Mouse (Mus musculus) hindbrain, embryonic 11.5 days (tissue): ENCODE results near the gene Myh6. TPM values are rescaled to one million over a fixed set of nuclear protein-coding genes. Genes with fewer than 3 reads are reported as not detected.
"Not testable (repeated sequence)": the region's sequence is repeated elsewhere in the genome, so short reads cannot be mapped to it uniquely, and the experiment has no call there.

Source experiments
- ATAC-seq: fragments of 200-750 bp; cut with Nextera tagmentation; 2 replicates; pipeline ENCODE4 v1.8.0; 2017; ENCODE audit warnings: mild to moderate bottlenecking, moderate TSS enrichment, moderate library complexity; ENCODE audit not compliant: low FRiP score
- DNase-seq: peaks from one replicate; pipeline ENCODE4 v3.0.0-alpha.2; 2015; ENCODE audit warnings: low spot score
- H3K27ac ChIP-seq: fragments of 300-500 bp; sonication (generic); 2 replicates; pipeline ENCODE4 v1.5.1; 2014; ENCODE audit warnings: mild to moderate bottlenecking, low read depth, low read length
- H3K27me3 ChIP-seq: fragments of 300-500 bp; sonication (generic); 2 replicates; pipeline ENCODE4 v1.6.1; 2014; ENCODE audit warnings: mild to moderate bottlenecking, low read length, moderate library complexity, mixed read lengths; ENCODE audit not compliant: control insufficient read depth, insufficient read depth
- H3K36me3 ChIP-seq: fragments of 300-500 bp; sonication (generic); 2 replicates; pipeline ENCODE4 v1.6.1; 2014; ENCODE audit warnings: mild to moderate bottlenecking, low read length, moderate library complexity, mixed read lengths; ENCODE audit not compliant: control insufficient read depth, insufficient read depth
- H3K4me1 ChIP-seq: fragments of 300-500 bp; sonication (generic); replicated peaks from 2 replicates; pipeline ENCODE4 v1.6.1; 2014; ENCODE audit warnings: low read length, mixed read lengths; ENCODE audit not compliant: control insufficient read depth, insufficient read depth
- H3K4me2 ChIP-seq: fragments of 300-500 bp; sonication (generic); replicated peaks from 2 replicates; pipeline ENCODE4 v1.6.1; 2014; ENCODE audit warnings: mild to moderate bottlenecking, low read depth, low read length
- H3K4me3 ChIP-seq: fragments of 300-500 bp; sonication (generic); 2 replicates; pipeline ENCODE4 v1.5.1; 2014; ENCODE audit warnings: low read depth, low read length
- H3K9ac ChIP-seq: fragments of 300-500 bp; sonication (generic); 2 replicates; pipeline ENCODE4 v1.6.1; 2014; ENCODE audit warnings: low read depth, low read length
- H3K9me3 ChIP-seq: fragments of 300-500 bp; sonication (generic); 2 replicates; pipeline ENCODE4 v1.6.1; 2016; ENCODE audit warnings: low read length; ENCODE audit not compliant: control insufficient read depth
- WGBS: fragments of 180-500 bp; shearing (Covaris S2); extraction: QIAGEN DNeasy Blood & Tissue Kit; methylation state at CpG from one replicate; pipeline ENCODE4 v1.1.7; 2014; 5-methylcytosine and 5-hydroxymethylcytosine counted together
- polyA plus RNA-seq: library from polyadenylated mRNA; unstranded; fragments of >200 nt; fragmentation: Nextera tagmentation; extraction: Ambion mirVana; gene quantifications from 2 replicates; pipeline ENCODE4 v1.2.1, GENCODE M21; 2014

The Myh6 gene
- polyA plus RNA-seq, 1 experiment from 2014 or later, result 0.34 TPM

- DNase-seq (no peak), ATAC-seq (no peak)
- H3K4me2 ChIP-seq, result no peak overlapping the region
- peaks cover 2% of the 10 kb centered on the region; the same call in 1 of the 2 replicates for H3K4me1 ChIP-seq
- WGBS, result 89% methylated on average over 8 of the region's 8 CpGs
- H3K36me3 ChIP-seq, result no peaks in the 10 kb centered on the region
- H3K27me3 ChIP-seq, result no peaks in the 10 kb centered on the region
- H3K9ac ChIP-seq, result no peak overlapping the region
- H3K27ac ChIP-seq, result no peak overlapping the region
- no peak overlapping the region for H3K4me3 ChIP-seq
- no peaks in the 10 kb centered on the region for H3K9me3 ChIP-seq
Measured at GRCm38 (mm10) chr14:54989886-54990441, 23.2 kb upstream of the Myh6 start.

- ATAC-seq (no peak), DNase-seq (no peak)
- Histone ChIP-seq H3K27me3 (no peaks in the 10 kb centered on the region), H3K9ac (no peak overlapping the region), H3K36me3 (no peaks in the 10 kb centered on the region), H3K27ac (no peak overlapping the region), H3K4me3 (no peak overlapping the region), H3K4me1 (no peaks in the 10 kb centered on the region), H3K4me2 (no peak overlapping the region), H3K9me3 (no peaks in the 10 kb centered on the region)
- WGBS, result 90% methylated on average over 13 of the region's 13 CpGs
Measured at GRCm38 (mm10) chr14:54988882-54989281, 22.2 kb upstream of the Myh6 start.

GRCm38 (mm10) chr14:54988350-54988874 lies 21.7 kb upstream of the Myh6 start:
- not testable (repeated sequence) for H3K4me3 ChIP-seq, H3K27me3 ChIP-seq, H3K4me2 ChIP-seq, H3K36me3 ChIP-seq, ATAC-seq, H3K9ac ChIP-seq, DNase-seq, H3K9me3 ChIP-seq, H3K4me1 ChIP-seq, H3K27ac ChIP-seq
- 85% methylated on average over 9 of the region's 9 CpGs for WGBS

- no peaks in the 10 kb centered on the region for H3K36me3 ChIP-seq
- whole genome bisulfite sequencing, result 95% methylated on average over 7 of the region's 7 CpGs
- H3K4me1 ChIP-seq, result no peaks in the 10 kb centered on the region
- ATAC-seq (no peak), DNase-seq (no peak)
- no peaks in the 10 kb centered on the region for H3K9me3 ChIP-seq
- no peak overlapping the region for H3K27ac ChIP-seq
- no peaks in the 10 kb centered on the region for H3K27me3 ChIP-seq
- H3K4me3 ChIP-seq, result no peak overlapping the region
- no peak overlapping the region for H3K9ac ChIP-seq
- H3K4me2 ChIP-seq, result no peak overlapping the region
Measured at GRCm38 (mm10) chr14:54981934-54982333, 15.2 kb upstream of the Myh6 start.

- Histone ChIP-seq H3K4me2 (no peak overlapping the region), H3K9ac (no peak overlapping the region), H3K9me3 (no peaks in the 10 kb centered on the region), H3K4me1 (no peaks in the 10 kb centered on the region; the same call in 1 of the 2 replicates), H3K36me3 (no peaks in the 10 kb centered on the region), H3K27me3 (no peaks in the 10 kb centered on the region), H3K27ac (no peak overlapping the region), H3K4me3 (no peak overlapping the region)
- ATAC-seq (no peak), DNase-seq (no peak)
- 92% methylated on average over 8 of the region's 8 CpGs for WGBS
Measured at GRCm38 (mm10) chr14:54978664-54979063, 11.9 kb upstream of the Myh6 start.

GRCm38 (mm10) chr14:54976633-54977032 lies 9.9 kb upstream of the Myh6 start, which contains the start of gene Gm17428:
Gene Gm17428 (plus strand): TSS chr14:54976933.
- ATAC-seq (no peak), DNase-seq (no peak)
- Histone ChIP-seq H3K4me3 (no peak within 1 kb of the TSS), H3K27ac (no peak within 1 kb of the TSS), H3K4me2 (no peak within 1 kb of the TSS), H3K27me3 (no peaks in the 10 kb centered on the region), H3K36me3 (no peaks in the 10 kb centered on the region), H3K9me3 (no peaks in the 10 kb centered on the region), H3K4me1 (no peaks in the 10 kb centered on the region; the same call in 1 of the 2 replicates), H3K9ac (no peak within 1 kb of the TSS)
- 69% methylated on average over 1 of the region's 1 CpGs for WGBS

GRCm38 (mm10) chr14:54974068-54974791 lies 7.5 kb upstream of the Myh6 start:
- H3K9me3 ChIP-seq, result no peaks in the 10 kb centered on the region
- WGBS, result 70% methylated on average over 6 of the region's 6 CpGs
- no peak overlapping the region for H3K9ac ChIP-seq
- no peak overlapping the region for H3K4me2 ChIP-seq
- H3K27me3 ChIP-seq, result no peaks in the 10 kb centered on the region
- H3K4me1 ChIP-seq, result no peaks in the 10 kb centered on the region; the same call in 1 of the 2 replicates
- no peak overlapping the region for H3K4me3 ChIP-seq
- no peaks in the 10 kb centered on the region for H3K36me3 ChIP-seq
- no peak for ATAC-seq
- peak; percentile 42 for DNase-seq
- H3K27ac ChIP-seq, result no peak overlapping the region

GRCm38 (mm10) chr14:54972786-54973185 lies 6.1 kb upstream of the Myh6 start:
- H3K4me2 ChIP-seq, H3K4me1 ChIP-seq, H3K9ac ChIP-seq, ATAC-seq, H3K9me3 ChIP-seq, H3K27ac ChIP-seq, DNase-seq, H3K27me3 ChIP-seq, H3K36me3 ChIP-seq, H3K4me3 ChIP-seq: not testable (repeated sequence)
- 89% methylated on average over 7 of the region's 11 CpGs for WGBS

- no peak for ATAC-seq
- Histone ChIP-seq H3K4me3 (no peak overlapping the region), H3K9me3 (no peaks in the 10 kb centered on the region), H3K9ac (no peak overlapping the region), H3K4me1 (no peaks in the 10 kb centered on the region), H3K4me2 (no peak overlapping the region), H3K36me3 (no peaks in the 10 kb centered on the region), H3K27ac (no peak overlapping the region), H3K27me3 (no peaks in the 10 kb centered on the region)
- no peak for DNase-seq
Measured at GRCm38 (mm10) chr14:54968344-54968743, 1.6 kb upstream of the Myh6 start.
